Mouse (Mus musculus) urinary bladder, postnatal 14 days (tissue): ENCODE measurements around the gene Cdk4.

Source experiments
- DNase-seq: peaks from one replicate; pipeline ENCODE4 v3.0.0; 2021; ENCODE audit warnings: low spot score

Cdk4 gene

DNA sequence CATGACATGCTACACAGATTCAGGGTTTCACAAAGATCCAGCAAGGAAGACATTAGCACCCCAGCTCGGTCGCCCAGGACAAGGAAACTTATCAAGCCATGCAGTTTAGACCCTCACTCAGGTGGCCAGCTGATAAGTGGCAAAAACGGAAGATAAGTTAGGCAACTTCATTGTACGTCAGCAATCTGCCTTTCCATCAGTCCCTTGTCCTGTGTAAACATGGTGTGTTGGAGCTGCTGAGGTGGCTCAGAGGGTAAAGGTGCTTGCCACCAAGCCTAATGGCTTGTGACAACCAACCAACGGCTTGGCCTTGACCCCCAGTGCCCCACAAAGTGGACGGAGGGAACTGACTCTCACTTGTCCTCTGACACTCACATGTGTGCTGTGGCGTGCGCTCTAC, 37.1 kb downstream of the Cdk4 start:
- no peak for DNase-seq

- no peak for DNase-seq
Observed at GRCm38 (mm10) chr10:127101151-127101550, 37.8 kb downstream of the Cdk4 start.

DNA sequence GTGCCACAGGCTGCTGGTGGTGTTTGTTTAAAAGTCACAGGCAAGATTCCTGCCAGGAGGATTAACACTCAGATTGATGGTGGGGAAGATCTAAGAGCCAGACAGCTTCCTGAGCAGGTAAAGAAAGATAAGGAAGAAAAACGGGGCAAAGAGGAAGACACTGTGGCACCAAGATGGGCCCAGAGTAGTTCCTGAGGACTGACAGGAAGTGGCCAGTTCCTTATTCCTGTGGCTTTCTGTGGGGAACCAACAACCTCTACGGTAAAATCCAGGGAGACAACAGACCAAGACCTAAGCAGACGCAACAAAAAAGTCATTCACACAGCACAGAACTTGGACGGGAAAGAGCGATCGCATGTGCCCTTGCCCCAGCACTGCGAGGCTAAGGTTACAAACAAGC, 40.3 kb downstream of the Cdk4 start:
- DNase-seq, result no peak

DNA sequence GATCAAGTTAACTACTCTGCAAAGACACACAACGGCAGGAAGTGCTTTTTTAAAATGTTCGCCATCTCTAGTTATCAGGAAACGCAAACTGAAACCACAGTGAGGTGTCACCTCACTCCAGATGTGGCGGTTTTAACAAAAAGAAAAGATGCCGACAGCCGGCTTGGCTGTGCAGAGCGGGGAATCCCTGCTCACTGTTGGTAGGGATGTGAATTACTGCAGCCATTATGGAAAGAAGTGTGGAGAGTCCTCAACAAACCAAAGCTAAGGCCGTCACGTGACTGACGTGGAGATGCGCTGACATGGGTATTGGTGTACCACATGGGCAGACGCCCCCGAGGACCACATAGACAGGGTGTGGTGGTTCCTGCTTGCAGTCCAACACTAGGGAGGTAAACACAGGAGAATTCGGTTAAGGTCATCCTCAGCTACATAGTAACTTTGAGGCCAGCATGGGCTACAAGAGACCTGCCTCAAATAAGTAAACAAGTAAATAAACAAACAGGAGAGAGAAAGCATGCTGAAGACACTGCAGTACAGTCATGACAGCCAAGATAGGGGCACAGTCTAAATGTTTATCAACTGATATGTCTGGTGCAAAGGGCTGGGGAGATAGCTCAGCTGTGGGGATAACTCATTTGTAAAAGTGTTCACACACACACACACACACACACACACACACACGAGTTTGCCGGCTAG, 44.4 kb downstream of the Cdk4 start:
- no peak for DNase-seq

DNA sequence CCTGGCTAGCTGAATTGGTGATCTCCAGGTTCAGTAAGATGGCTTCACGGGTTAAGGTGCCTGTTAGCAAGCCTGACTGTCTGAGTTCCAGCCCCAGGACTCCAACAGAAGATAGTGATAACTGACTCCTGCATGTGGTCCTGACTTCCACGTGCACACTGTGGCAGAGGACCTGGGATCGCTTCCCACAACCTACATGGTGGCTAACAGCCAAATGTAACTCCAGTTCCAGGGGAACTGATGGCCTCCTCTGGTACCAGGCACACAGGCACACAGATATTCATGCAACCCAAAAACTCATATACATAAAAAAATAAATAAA, 44.9 kb downstream of the Cdk4 start:
- no peak for DNase-seq

- DNase-seq, result no peak
Observed at GRCm38 (mm10) chr10:127111001-127111887, 47.9 kb downstream of the Cdk4 start.

DNA sequence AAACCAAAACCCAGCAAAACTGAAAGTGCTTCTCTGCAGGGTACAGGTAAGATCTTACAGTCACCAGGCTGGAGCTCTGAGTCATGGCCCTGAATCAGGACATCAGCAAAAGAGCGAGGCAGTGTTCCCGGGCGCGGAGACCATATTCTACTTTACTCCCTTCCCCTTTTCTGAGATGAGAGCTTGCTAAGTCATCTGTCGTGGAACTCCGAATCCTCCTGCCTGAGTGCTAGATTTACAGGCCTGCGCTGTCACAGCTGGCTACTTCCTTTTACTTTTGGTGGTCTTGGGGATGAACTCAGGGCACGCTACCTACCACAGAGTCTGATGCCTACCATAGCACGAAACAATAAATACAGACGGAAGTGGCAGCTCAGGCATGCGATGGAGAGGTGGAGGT, 51.1 kb downstream of the Cdk4 start:
- no peak for DNase-seq

DNA sequence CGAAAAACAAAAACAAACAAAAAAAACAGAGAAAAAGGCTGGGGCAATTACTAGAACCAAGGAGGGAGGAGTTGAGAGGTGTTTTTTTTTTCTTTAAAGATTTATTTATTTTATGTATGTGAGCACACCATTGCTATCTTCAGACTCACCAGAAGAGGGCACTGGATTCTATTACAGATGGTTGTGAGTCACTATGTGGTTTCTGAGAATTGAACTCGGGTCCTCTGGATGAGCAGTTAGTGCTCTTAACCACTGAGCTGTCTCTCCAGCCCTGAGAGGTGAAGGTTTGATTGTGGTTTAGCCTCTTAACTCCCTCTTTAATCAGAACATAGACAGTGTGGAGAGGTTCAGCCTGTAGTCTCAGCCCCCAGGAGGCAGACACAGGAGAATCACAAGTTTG, 51.7 kb downstream of the Cdk4 start:
- DNase-seq, result no peak
